Mouse (Mus musculus): ENCODE data around the gene Zfp414.

GRCm38 (mm10) chr17:33599836-33600475 lies 28.9 kb upstream of the Zfp414 start:
- TF ChIP-seq GATA1 (IDR thresholded peaks at IDR 0.05; ENCODE audit: borderline replicate concordance, low read length): no peak
- TF ChIP-seq CTCF (IDR thresholded peaks at IDR 0.05; ENCODE audit: low read depth, low read length): no peak
- TF ChIP-seq GATA2 (IDR thresholded peaks at IDR 0.05; ENCODE audit: borderline replicate concordance, low read depth, low read length): no peak
- no peak for TF ChIP-seq TAL1 (conservative IDR thresholded peaks at IDR 0.05; ENCODE audit: low read depth, low read length)
- TF ChIP-seq POLR2AphosphoS5 (IDR thresholded peaks at IDR 0.05; ENCODE audit: insufficient replicate concordance, low read depth, low read length): no peak
